Mouse (Mus musculus): Measurements from ENCODE around the gene 5031439G07Rik. TPM values are rescaled to one million over a fixed set of nuclear protein-coding genes. Genes with fewer than 3 reads are reported as not detected.
A peak's percentile ranks its signal among the peaks of the same experiment; 100 is the strongest.

5031439G07Rik gene
- polyA plus RNA-seq, 1 experiment from 2014 or later, result 9.5 TPM

DNA sequence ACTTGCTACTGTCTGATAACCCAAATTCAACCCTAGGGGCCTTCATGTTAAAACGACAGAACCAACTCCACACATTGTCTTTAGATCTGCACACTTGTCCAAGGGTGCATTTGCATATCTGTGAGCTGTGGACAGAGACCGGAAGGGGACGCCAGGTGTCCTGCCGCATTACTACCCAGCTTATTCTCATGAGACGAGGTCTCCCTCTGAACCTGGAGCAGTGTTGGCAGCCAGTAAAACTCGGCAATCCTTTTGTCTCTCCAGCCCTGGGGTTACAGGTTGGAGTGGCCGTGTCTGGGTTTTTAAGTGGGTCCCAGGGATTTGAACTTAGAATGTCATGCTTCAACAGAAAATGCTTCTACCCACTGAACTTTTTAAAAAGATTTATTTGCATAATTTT is 11.6 kb upstream of the 5031439G07Rik start:
- no peak for ATAC-seq (ENCODE audit: insufficient number of reproducible peaks, low FRiP score, low TSS enrichment, low read depth)
- WGBS, result 72% methylated on average over 7 of the region's 7 CpGs
- H3K4me1 ChIP-seq (ENCODE audit: control insufficient read depth, insufficient read depth, low read length), result no peaks in the 10 kb centered on the region

DNA sequence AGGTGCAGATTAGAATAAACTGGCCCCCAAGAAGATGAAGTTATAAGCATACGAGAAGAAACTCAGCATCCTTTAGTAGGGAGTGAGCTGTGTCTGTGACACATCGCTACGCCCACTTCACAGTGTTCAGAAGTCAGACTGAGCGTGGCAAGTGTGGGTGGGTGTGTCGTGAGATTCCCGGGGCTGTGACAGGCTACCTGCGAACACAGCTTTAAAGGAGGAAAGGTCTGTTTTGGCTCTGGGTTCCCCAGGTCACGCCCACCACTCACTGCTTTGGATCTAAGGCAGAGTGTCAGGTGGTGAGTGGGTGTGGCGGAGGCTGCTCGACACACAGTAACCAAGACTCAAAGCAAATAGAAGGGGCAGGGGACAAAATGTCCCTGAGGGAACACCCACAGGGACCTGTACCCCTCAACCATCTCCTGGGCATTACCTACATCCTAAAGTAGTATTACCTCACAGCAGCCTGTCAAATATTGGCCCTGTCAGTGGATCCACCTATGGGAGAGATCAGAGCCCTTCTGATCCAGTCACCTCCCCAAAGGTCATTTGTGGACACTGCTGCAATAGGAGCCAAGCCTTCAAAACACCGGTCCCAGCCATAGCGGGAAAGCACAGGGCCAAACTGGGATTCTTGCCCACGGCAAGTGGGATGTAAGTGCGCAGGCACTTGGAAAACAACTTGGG is 9.6 kb upstream of the 5031439G07Rik start:
- ATAC-seq (ENCODE audit: insufficient number of reproducible peaks, low FRiP score, low TSS enrichment, low read depth), result no peak
- WGBS, result 66% methylated on average over 14 of the region's 14 CpGs
- no peak for DNase-seq (ENCODE audit: low spot score)
- Histone ChIP-seq H3K9me3 (ENCODE audit: control insufficient read depth, low read length) (no peaks in the 10 kb centered on the region), H3K4me3 (ENCODE audit: low read depth, low read length) (no peak overlapping the region), H3K9ac (ENCODE audit: low read length) (no peak overlapping the region), H3K4me2 (ENCODE audit: low read depth, severe bottlenecking) (no peak overlapping the region), H3K27ac (replicated peaks; ENCODE audit: low read depth, low read length) (no peak overlapping the region), H3K36me3 (ENCODE audit: control insufficient read depth, insufficient read depth, low read length) (no peaks in the 10 kb centered on the region), H3K4me1 (ENCODE audit: control insufficient read depth, insufficient read depth, low read length) (0 out of 2 replicates have a peak, but pooled peaks cover 4% of the 10 kb centered on the region), H3K27me3 (ENCODE audit: control insufficient read depth, insufficient read depth, low read length) (no peaks in the 10 kb centered on the region)

More for the DNA sequence above, 11.6 kb upstream of the 5031439G07Rik start:
- Histone ChIP-seq H3K9ac (ENCODE audit: low read length) (no peak overlapping the region), H3K27ac (replicated peaks; ENCODE audit: low read depth, low read length) (no peak overlapping the region), H3K4me2 (ENCODE audit: low read depth, severe bottlenecking) (no peak overlapping the region), H3K9me3 (ENCODE audit: control insufficient read depth, low read length) (no peaks in the 10 kb centered on the region), H3K36me3 (ENCODE audit: control insufficient read depth, insufficient read depth, low read length) (no peaks in the 10 kb centered on the region), H3K27me3 (ENCODE audit: control insufficient read depth, insufficient read depth, low read length) (no peaks in the 10 kb centered on the region), H3K4me3 (ENCODE audit: low read depth, low read length) (no peak overlapping the region)
- DNase-seq (ENCODE audit: low spot score), result no peak

DNA sequence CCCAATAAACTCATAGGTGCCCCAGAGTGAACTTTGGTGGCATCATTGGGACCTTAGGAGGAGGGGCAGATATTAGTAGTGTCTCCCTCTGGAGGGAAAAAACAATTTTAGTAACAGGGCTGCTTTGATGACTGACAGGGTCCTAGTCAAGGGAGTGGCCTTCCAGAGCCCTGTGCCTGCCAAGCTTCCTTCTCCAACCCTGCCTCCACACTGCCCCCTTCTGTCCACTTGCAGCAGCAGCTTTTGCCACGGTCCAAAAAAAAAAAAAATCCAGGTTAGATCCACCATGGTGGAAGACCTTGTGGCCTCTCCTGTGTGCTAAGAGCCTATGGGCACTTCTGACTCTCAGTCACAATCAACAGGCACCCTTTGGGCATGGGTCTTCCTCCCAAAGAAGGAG is 7.6 kb upstream of the 5031439G07Rik start:
- no peak overlapping the region for H3K4me2 ChIP-seq (ENCODE audit: low read depth, severe bottlenecking)
- WGBS, result 8% methylated on average over 1 of the region's 1 CpGs
- no peaks in the 10 kb centered on the region for H3K9me3 ChIP-seq (ENCODE audit: control insufficient read depth, low read length)
- no peak overlapping the region for H3K27ac ChIP-seq (replicated peaks; ENCODE audit: low read depth, low read length)
- ATAC-seq (ENCODE audit: insufficient number of reproducible peaks, low FRiP score, low TSS enrichment, low read depth), result no peak
- H3K27me3 ChIP-seq (ENCODE audit: control insufficient read depth, insufficient read depth, low read length), result no peaks in the 10 kb centered on the region
- 0 out of 2 replicates have a peak, but pooled peaks cover 4% of the 10 kb centered on the region for H3K4me1 ChIP-seq (ENCODE audit: control insufficient read depth, insufficient read depth, low read length)
- H3K9ac ChIP-seq (ENCODE audit: low read length), result no peak overlapping the region
- no peak overlapping the region for H3K4me3 ChIP-seq (ENCODE audit: low read depth, low read length)
- DNase-seq (ENCODE audit: low spot score), result peak; percentile 77
- no peaks in the 10 kb centered on the region for H3K36me3 ChIP-seq (ENCODE audit: control insufficient read depth, insufficient read depth, low read length)

DNA sequence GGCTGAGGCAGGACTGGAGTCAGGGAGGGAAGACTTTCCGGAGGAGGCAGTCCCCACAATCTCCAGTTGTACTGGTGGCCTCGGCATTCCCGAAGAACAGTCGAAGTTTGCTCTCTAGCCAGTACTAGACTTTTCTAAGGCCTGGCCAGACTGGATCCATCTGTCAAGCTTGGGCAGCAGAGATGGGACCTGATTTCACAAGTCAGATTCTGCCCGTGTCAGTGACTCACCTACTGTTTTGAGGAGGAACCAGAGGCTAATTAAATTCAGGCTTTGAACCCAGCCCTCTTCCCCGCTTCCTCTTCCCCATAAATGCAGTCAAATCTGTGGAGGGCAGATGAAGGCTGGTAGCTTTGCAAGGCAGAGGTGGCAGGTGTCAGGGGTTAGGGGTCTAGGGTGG is 6.7 kb upstream of the 5031439G07Rik start:
- Histone ChIP-seq H3K4me2 (ENCODE audit: low read depth, severe bottlenecking) (no peak overlapping the region), H3K9ac (ENCODE audit: low read length) (no peak overlapping the region), H3K27ac (replicated peaks; ENCODE audit: low read depth, low read length) (no peak overlapping the region), H3K4me3 (ENCODE audit: low read depth, low read length) (no peak overlapping the region), H3K4me1 (ENCODE audit: control insufficient read depth, insufficient read depth, low read length) (0 out of 2 replicates have a peak, but pooled peaks cover 4% of the 10 kb centered on the region), H3K9me3 (ENCODE audit: control insufficient read depth, low read length) (no peaks in the 10 kb centered on the region), H3K36me3 (ENCODE audit: control insufficient read depth, insufficient read depth, low read length) (no peaks in the 10 kb centered on the region), H3K27me3 (ENCODE audit: control insufficient read depth, insufficient read depth, low read length) (no peaks in the 10 kb centered on the region)
- no peak for ATAC-seq (ENCODE audit: insufficient number of reproducible peaks, low FRiP score, low TSS enrichment, low read depth)
- DNase-seq (ENCODE audit: low spot score), result no peak
- 38% methylated on average over 6 of the region's 6 CpGs for WGBS

DNA sequence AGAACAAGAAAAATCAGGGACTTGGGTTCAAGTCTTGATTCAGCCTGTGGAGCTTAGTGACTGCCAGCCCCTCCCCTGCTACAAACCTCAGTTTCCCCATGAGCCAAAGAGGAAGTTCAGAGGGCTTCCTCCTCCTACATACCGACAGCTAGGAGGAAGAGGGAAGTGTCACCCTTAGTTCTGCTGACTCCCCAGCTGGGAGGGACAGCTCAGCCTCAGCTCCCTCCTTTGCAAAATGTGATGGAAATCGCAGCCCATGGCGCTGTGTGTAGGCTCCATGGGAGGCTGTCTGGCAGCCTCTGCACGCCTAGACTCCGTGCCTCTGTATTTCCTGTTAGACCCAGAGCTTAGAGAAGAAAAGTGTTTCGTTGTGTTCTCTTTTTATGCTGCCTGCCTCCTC is 6.1 kb upstream of the 5031439G07Rik start:
- 28% methylated on average over 6 of the region's 6 CpGs for WGBS

DNA sequence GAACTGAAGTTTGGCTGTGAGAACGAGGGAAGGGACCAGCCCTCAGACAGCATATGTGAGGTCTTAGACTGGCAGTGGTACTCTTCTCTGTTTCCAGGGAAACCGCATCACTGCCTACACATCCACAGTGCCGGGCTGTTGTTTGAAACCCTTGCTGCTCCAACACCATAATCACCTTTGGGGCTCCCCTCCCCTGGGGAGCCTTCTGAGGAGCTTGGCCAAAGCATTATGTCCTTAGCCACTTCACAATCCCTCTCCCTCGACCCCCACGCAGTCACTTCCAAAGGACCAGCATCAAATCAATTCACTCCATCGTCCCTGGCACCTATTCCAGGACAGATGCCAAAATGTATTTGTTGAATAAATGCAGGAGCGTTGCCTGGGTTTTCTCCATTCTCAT is 1.4 kb upstream of the 5031439G07Rik start:
- 70% methylated on average over 7 of the region's 7 CpGs for WGBS

More for the DNA sequence above, 6.1 kb upstream of the 5031439G07Rik start:
- Histone ChIP-seq H3K27ac (replicated peaks; ENCODE audit: low read depth, low read length) (no peak overlapping the region), H3K27me3 (ENCODE audit: control insufficient read depth, insufficient read depth, low read length) (no peaks in the 10 kb centered on the region), H3K4me2 (ENCODE audit: low read depth, severe bottlenecking) (no peak overlapping the region), H3K4me3 (ENCODE audit: low read depth, low read length) (no peak overlapping the region), H3K4me1 (ENCODE audit: control insufficient read depth, insufficient read depth, low read length) (0 out of 2 replicates have a peak, but pooled peaks cover 4% of the 10 kb centered on the region), H3K9ac (ENCODE audit: low read length) (no peak overlapping the region), H3K9me3 (ENCODE audit: control insufficient read depth, low read length) (no peaks in the 10 kb centered on the region), H3K36me3 (ENCODE audit: control insufficient read depth, insufficient read depth, low read length) (no peaks in the 10 kb centered on the region)
- no peak for DNase-seq (ENCODE audit: low spot score)
- no peak for ATAC-seq (ENCODE audit: insufficient number of reproducible peaks, low FRiP score, low TSS enrichment, low read depth)

DNA sequence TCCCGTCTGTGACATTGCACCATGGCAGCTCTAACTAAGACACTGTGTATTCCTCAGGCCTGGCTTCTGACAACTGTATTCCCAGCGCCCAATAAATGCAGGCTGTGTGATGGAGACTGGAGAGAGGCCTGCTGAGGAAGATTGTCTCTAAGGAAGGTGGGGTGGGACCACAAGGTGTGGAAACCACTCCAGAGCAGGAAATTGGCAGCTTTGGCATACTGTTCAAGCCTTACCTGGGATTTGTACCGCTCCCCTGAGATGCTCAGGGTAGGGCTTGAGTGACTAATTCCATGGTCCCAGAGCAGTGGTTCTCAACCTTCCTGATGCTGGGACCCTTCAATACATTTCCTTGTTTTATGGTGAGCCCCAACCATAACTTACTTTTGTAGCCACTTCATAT is 747 bp upstream of the 5031439G07Rik start:
- DNase-seq (ENCODE audit: low spot score) (no peak), ATAC-seq (ENCODE audit: insufficient number of reproducible peaks, low FRiP score, low TSS enrichment, low read depth) (no peak)
- no peak overlapping the region for H3K4me2 ChIP-seq (ENCODE audit: low read depth, severe bottlenecking)
- no peak overlapping the region for H3K27ac ChIP-seq (replicated peaks; ENCODE audit: low read depth, low read length)
- H3K9ac ChIP-seq (ENCODE audit: low read length), result no peak overlapping the region
- no peaks in the 10 kb centered on the region for H3K36me3 ChIP-seq (ENCODE audit: control insufficient read depth, insufficient read depth, low read length)
- peaks cover 5% of the 10 kb centered on the region; the same call in 1 of the 2 replicates for H3K4me1 ChIP-seq (ENCODE audit: control insufficient read depth, insufficient read depth, low read length)
- no peak overlapping the region for H3K4me3 ChIP-seq (ENCODE audit: low read depth, low read length)
- no peaks in the 10 kb centered on the region for H3K9me3 ChIP-seq (ENCODE audit: control insufficient read depth, low read length)
- no peaks in the 10 kb centered on the region for H3K27me3 ChIP-seq (ENCODE audit: control insufficient read depth, insufficient read depth, low read length)
- WGBS, result 74% methylated on average over 3 of the region's 3 CpGs

More for the DNA sequence above, 1.4 kb upstream of the 5031439G07Rik start:
- no peaks in the 10 kb centered on the region for H3K36me3 ChIP-seq (ENCODE audit: control insufficient read depth, insufficient read depth, low read length)
- no peaks in the 10 kb centered on the region for H3K9me3 ChIP-seq (ENCODE audit: control insufficient read depth, low read length)
- H3K9ac ChIP-seq (ENCODE audit: low read length), result no peak overlapping the region
- DNase-seq (ENCODE audit: low spot score) (no peak), ATAC-seq (ENCODE audit: insufficient number of reproducible peaks, low FRiP score, low TSS enrichment, low read depth) (no peak)
- peaks cover 8% of the 10 kb centered on the region; the same call in 1 of the 2 replicates for H3K4me1 ChIP-seq (ENCODE audit: control insufficient read depth, insufficient read depth, low read length)
- H3K27ac ChIP-seq (replicated peaks; ENCODE audit: low read depth, low read length), result no peak overlapping the region
- no peak overlapping the region for H3K4me2 ChIP-seq (ENCODE audit: low read depth, severe bottlenecking)
- H3K27me3 ChIP-seq (ENCODE audit: control insufficient read depth, insufficient read depth, low read length), result no peaks in the 10 kb centered on the region
- H3K4me3 ChIP-seq (ENCODE audit: low read depth, low read length), result no peak overlapping the region

DNA sequence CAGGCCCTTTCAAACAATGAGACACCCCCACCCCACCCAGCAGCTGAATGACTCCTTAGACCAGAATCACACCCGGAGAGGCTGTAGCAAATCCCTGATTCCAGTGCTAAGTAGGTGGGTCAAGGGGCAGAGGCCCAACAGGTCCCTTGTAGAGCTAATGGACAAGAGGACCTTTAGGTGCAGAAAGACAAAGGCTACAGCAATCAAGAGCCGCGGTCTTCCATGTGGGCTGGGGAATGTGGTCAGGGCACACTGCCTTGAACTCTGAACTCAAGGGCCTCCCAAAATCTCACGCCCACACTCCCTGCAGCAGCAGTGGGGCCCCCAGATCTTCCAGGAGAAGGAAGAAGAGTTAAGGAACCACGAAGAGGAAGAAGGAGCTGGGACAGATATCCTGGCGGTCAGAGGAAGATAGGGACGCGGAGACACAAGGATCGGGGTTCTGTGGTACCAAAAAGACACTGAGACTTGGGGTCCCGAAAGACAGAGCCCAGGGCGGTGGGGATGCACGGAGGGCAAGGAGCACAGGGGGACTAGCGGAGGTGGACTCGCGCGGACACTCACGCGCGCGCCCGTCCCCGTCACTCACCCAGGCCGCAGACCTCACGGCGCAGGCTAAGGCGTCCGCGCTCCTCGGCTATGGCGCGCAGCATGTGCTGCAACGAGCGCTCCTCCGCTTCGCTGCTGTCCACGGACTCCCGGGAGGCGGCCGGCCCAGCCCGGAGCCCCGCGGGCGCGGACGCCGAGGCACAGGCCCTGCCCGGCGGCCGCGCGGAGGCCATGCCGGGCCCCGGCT is 1.1 kb downstream of the 5031439G07Rik start:
- Histone ChIP-seq H3K27ac (replicated peaks; ENCODE audit: low read depth, low read length) (no peak overlapping the region), H3K4me3 (ENCODE audit: low read depth, low read length) (peak overlapping the region; percentile 75), H3K36me3 (ENCODE audit: control insufficient read depth, insufficient read depth, low read length) (no peaks in the 10 kb centered on the region), H3K4me2 (ENCODE audit: low read depth, severe bottlenecking) (peak overlapping the region; percentile 86), H3K27me3 (ENCODE audit: control insufficient read depth, insufficient read depth, low read length) (no peaks in the 10 kb centered on the region), H3K4me1 (ENCODE audit: control insufficient read depth, insufficient read depth, low read length) (peaks cover 5% of the 10 kb centered on the region; the same call in 1 of the 2 replicates), H3K9ac (ENCODE audit: low read length) (peak overlapping the region; percentile 91), H3K9me3 (ENCODE audit: control insufficient read depth, low read length) (no peaks in the 10 kb centered on the region)
- 2% methylated on average over 53 of the region's 53 CpGs for WGBS
- DNase-seq (ENCODE audit: low spot score), result peak; percentile 62
- peak; percentile 44; the same call in 1 of the 2 replicates for ATAC-seq (ENCODE audit: insufficient number of reproducible peaks, low FRiP score, low TSS enrichment, low read depth)

All from limb, embryonic 11.5 days (tissue).